Mouse (Mus musculus) kidney, embryonic 14.5 days (tissue): ENCODE measurements around the gene G430095P16Rik. TPM values are rescaled to one million over a fixed set of nuclear protein-coding genes. Genes with fewer than 3 reads are reported as not detected.

Experiments used
- ATAC-seq: fragments of 200-750 bp; cut with Nextera tagmentation; 2 replicates; pipeline ENCODE4 v1.8.0; 2017; ENCODE audit warnings: moderate number of reproducible peaks, mild to moderate bottlenecking, moderate TSS enrichment, moderate library complexity; ENCODE audit not compliant: low FRiP score, low TSS enrichment
- H3K27ac ChIP-seq: fragments of 300-500 bp; sonication (generic); 2 replicates; pipeline ENCODE4 v1.5.1; 2014; ENCODE audit warnings: low read depth, mild to moderate bottlenecking, low read length, moderate library complexity, mixed read lengths
- H3K27me3 ChIP-seq: fragments of 300-500 bp; sonication (generic); 2 replicates; pipeline ENCODE4 v1.6.1; 2014; ENCODE audit warnings: mild to moderate bottlenecking, low read length; ENCODE audit not compliant: control insufficient read depth, insufficient read depth
- H3K36me3 ChIP-seq: fragments of 300-500 bp; sonication (generic); 2 replicates; pipeline ENCODE4 v1.6.1; 2014; ENCODE audit warnings: low read length, mixed read lengths; ENCODE audit not compliant: control insufficient read depth, insufficient read depth
- H3K4me1 ChIP-seq: fragments of 300-500 bp; sonication (generic); 2 replicates; pipeline ENCODE4 v1.6.1; 2014; ENCODE audit warnings: low read length, mixed read lengths; ENCODE audit not compliant: control insufficient read depth, insufficient read depth
- H3K4me2 ChIP-seq: fragments of 300-500 bp; sonication (generic); replicated peaks from 2 replicates; pipeline ENCODE4 v1.6.1; 2014; ENCODE audit warnings: low read depth, mild to moderate bottlenecking, low read length
- H3K4me3 ChIP-seq: fragments of 300-500 bp; sonication (generic); 2 replicates; pipeline ENCODE4 v1.5.1; 2014; ENCODE audit warnings: mild to moderate bottlenecking, low read length
- H3K9ac ChIP-seq: fragments of 300-500 bp; sonication (generic); 2 replicates; pipeline ENCODE4 v1.6.1; 2014; ENCODE audit warnings: low read depth, mild to moderate bottlenecking, low read length, moderate library complexity
- H3K9me3 ChIP-seq: fragments of 300-500 bp; sonication (generic); 2 replicates; pipeline ENCODE4 v1.6.1; 2016; ENCODE audit warnings: low read length; ENCODE audit not compliant: control insufficient read depth
- WGBS: fragments of 180-500 bp; shearing (Covaris S2); extraction: QIAGEN DNeasy Blood & Tissue Kit; methylation state at CpG from one replicate; pipeline ENCODE4 v1.1.7; 2014; 5-methylcytosine and 5-hydroxymethylcytosine counted together
- polyA plus RNA-seq: library from polyadenylated mRNA; unstranded; fragments of >200 nt; fragmentation: Nextera tagmentation; extraction: Ambion mirVana; gene quantifications from 2 replicates; pipeline ENCODE4 v1.2.1, GENCODE M21; 2014

The G430095P16Rik gene
- polyA plus RNA-seq, 1 experiment from 2014 or later = 1.7 TPM

- H3K27me3 ChIP-seq = peaks cover 47% of the 10 kb centered on the region
- peak within 1 kb of the TSS; percentile 31; the same call in 1 of the 2 replicates for H3K9ac ChIP-seq
- peak within 1 kb of the TSS; percentile 24 for H3K4me2 ChIP-seq
- H3K27ac ChIP-seq = peak within 1 kb of the TSS; percentile 48; the same call in 1 of the 2 replicates
- peaks cover 33% of the 10 kb centered on the region for H3K36me3 ChIP-seq
- peak within 1 kb of the TSS; percentile 27 for H3K4me3 ChIP-seq
- ATAC-seq = peak; percentile 28
- 8% methylated on average over 34 of the region's 34 CpGs for WGBS
- H3K9me3 ChIP-seq = no peaks in the 10 kb centered on the region
- H3K4me1 ChIP-seq = peaks cover 24% of the 10 kb centered on the region
Measured at GRCm38 (mm10) chr8:84700941-84701911, 21.6 kb upstream of the G430095P16Rik start, which contains the start of gene Lyl1. Gene Lyl1, plus strand, starts transcription at chr8:84701457.

- no peak overlapping the region for H3K27ac ChIP-seq
Measured at GRCm38 (mm10) chr8:84702561-84702960, 20.2 kb upstream of the G430095P16Rik start.

GRCm38 (mm10) chr8:84702963-84703465, 19.8 kb upstream of the G430095P16Rik start:
- Histone ChIP-seq H3K36me3 (peaks cover 17% of the 10 kb centered on the region), H3K4me3 (no peak overlapping the region; the same call in 1 of the 2 replicates), H3K9me3 (no peaks in the 10 kb centered on the region), H3K4me2 (peak overlapping the region; percentile 17; the same call in 1 of the 2 replicates), H3K9ac (no peak overlapping the region), H3K27ac (no peak overlapping the region), H3K27me3 (peaks cover 64% of the 10 kb centered on the region), H3K4me1 (peaks cover 39% of the 10 kb centered on the region)
- no peak for ATAC-seq
- 79% methylated on average over 6 of the region's 6 CpGs for WGBS

More at GRCm38 (mm10) chr8:84702561-84702960, 20.2 kb upstream of the G430095P16Rik start:
- Histone ChIP-seq H3K4me1 (peaks cover 34% of the 10 kb centered on the region), H3K9me3 (no peaks in the 10 kb centered on the region), H3K4me2 (peak overlapping the region; percentile 24), H3K9ac (no peak overlapping the region), H3K4me3 (peak overlapping the region; percentile 27; the same call in 1 of the 2 replicates), H3K36me3 (peaks cover 21% of the 10 kb centered on the region), H3K27me3 (peaks cover 60% of the 10 kb centered on the region)
- no peak for ATAC-seq
- WGBS = 70% methylated on average over 9 of the region's 9 CpGs

GRCm38 (mm10) chr8:84703466-84704249, 19.1 kb upstream of the G430095P16Rik start:
- H3K27ac ChIP-seq = no peak overlapping the region
- peak overlapping the region; percentile 28 for H3K4me3 ChIP-seq
- ATAC-seq = no peak
- H3K4me1 ChIP-seq = peaks cover 43% of the 10 kb centered on the region
- WGBS = 7% methylated on average over 38 of the region's 38 CpGs
- H3K36me3 ChIP-seq = peaks cover 10% of the 10 kb centered on the region
- H3K9me3 ChIP-seq = no peaks in the 10 kb centered on the region
- H3K4me2 ChIP-seq = peak overlapping the region; percentile 42
- peak overlapping the region; percentile 34 for H3K9ac ChIP-seq
- peaks cover 71% of the 10 kb centered on the region for H3K27me3 ChIP-seq

- 1% methylated on average over 16 of the region's 16 CpGs for WGBS
- 0 out of 2 replicates have a peak, but pooled peaks have one; percentile 21 for ATAC-seq
- peak overlapping the region; percentile 34; the same call in 1 of the 2 replicates for H3K9ac ChIP-seq
- no peaks in the 10 kb centered on the region for H3K9me3 ChIP-seq
- H3K4me2 ChIP-seq = peak overlapping the region; percentile 42
- peak overlapping the region; percentile 28 for H3K4me3 ChIP-seq
- peaks cover 3% of the 10 kb centered on the region for H3K36me3 ChIP-seq
- H3K27me3 ChIP-seq = peaks cover 75% of the 10 kb centered on the region
- no peak overlapping the region for H3K27ac ChIP-seq
- H3K4me1 ChIP-seq = peaks cover 43% of the 10 kb centered on the region
Measured at GRCm38 (mm10) chr8:84704356-84704755, 18.5 kb upstream of the G430095P16Rik start.

GRCm38 (mm10) chr8:84704867-84705831, 17.7 kb upstream of the G430095P16Rik start:
- Histone ChIP-seq H3K4me1 (peaks cover 43% of the 10 kb centered on the region), H3K27ac (no peak overlapping the region), H3K9me3 (no peaks in the 10 kb centered on the region), H3K27me3 (peaks cover 75% of the 10 kb centered on the region), H3K9ac (peak overlapping the region; percentile 1; the same call in 1 of the 2 replicates), H3K4me2 (peak overlapping the region; percentile 36), H3K4me3 (peak overlapping the region; percentile 28), H3K36me3 (no peaks in the 10 kb centered on the region)
- ATAC-seq = no peak
- 3% methylated on average over 59 of the region's 61 CpGs for WGBS

GRCm38 (mm10) chr8:84705960-84706359, 16.8 kb upstream of the G430095P16Rik start:
- H3K27ac ChIP-seq = no peak overlapping the region
- 0 out of 2 replicates have a peak overlapping the region, but pooled peaks have one; percentile 28 for H3K4me3 ChIP-seq
- ATAC-seq = no peak
- H3K4me2 ChIP-seq = peak overlapping the region; percentile 36
- H3K9ac ChIP-seq = peak overlapping the region; percentile 1; the same call in 1 of the 2 replicates
- H3K36me3 ChIP-seq = no peaks in the 10 kb centered on the region
- peaks cover 43% of the 10 kb centered on the region for H3K4me1 ChIP-seq
- WGBS = 3% methylated on average over 12 of the region's 12 CpGs
- peaks cover 75% of the 10 kb centered on the region for H3K27me3 ChIP-seq
- no peaks in the 10 kb centered on the region for H3K9me3 ChIP-seq
